Mouse (Mus musculus) left cerebral cortex, postnatal 10 days (tissue): ENCODE measurements around the gene Pdia3. TPM values are rescaled to one million over a fixed set of nuclear protein-coding genes. Genes with fewer than 3 reads are reported as not detected.

Experiments used
- DNase-seq, 2 experiments: peaks; one replicate each; pipeline ENCODE4 v3.0.0; 2021 to 2022; ENCODE audit warnings: low spot score in 2 of 2, mixed read lengths in 1 of 2; ENCODE audit errors: extremely low spot score in 1 of 2
- intact Hi-C: fragments of 180-260 bp; cut with DNase I; formaldehyde crosslinking; loops from one replicate; pipeline ENCODE4 v1.15.1; 2025
- total RNA-seq, 2 experiments: library from RNA; stranded (reverse); gene quantifications; 2 replicates each; pipeline ENCODE4 v1.2.3; 2021

Gene Pdia3
- total RNA-seq, 2 experiments from 2014 or later, result 198 to 214 TPM

DNA sequence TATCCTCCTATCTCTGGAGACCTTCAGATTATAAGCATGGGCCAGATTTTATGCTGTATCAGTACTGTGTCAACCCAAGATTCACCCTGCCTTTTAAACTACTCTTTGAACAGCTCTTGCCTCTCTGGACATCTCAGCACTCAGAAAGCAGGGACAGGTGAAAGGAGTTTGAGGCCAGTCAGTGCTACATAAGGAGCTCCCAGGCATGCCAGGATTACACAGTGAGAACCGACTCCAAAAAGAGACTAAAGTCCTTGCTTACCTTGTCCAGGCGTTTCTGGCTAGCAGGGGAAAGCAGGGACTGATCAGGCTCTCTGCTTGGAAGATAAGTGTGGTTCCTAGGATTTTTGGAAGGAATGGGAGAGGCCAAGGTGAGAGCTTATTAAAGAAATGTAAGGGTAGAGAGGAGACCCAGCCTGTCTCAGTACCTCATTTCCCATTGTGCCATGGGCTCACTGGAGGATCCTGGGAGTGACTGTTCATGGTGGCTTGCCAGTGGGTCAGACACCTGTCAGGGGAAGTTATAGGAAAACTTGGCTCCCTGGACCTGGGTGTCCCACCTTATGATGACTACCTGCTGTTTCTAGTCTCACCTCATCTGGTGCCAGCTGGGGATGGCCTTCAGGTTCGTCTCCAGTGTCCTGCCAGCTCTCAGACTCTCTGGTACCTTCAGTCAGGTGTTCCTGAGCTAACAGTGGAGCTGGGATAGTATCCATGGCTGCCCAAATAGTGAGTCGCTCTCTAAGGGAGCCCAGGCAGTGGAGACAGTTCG is 27.4 kb downstream of the Pdia3 start:
- no peak for DNase-seq
- intact Hi-C loops, result no loop called here

- intact Hi-C loops, result no loop called here
- DNase-seq, result no peak
These were observed 28.2 kb downstream of the Pdia3 start for GRCm38 (mm10) chr2:121441800-121442199.

GRCm38 (mm10) chr2:121442259-121443067 is 28.9 kb downstream of the Pdia3 start:
- DNase-seq, result peak in 1 of 2 experiments; percentile 58

GRCm38 (mm10) chr2:121443068-121443349 is 29.4 kb downstream of the Pdia3 start:
- DNase-seq, result peak in 1 of 2 experiments; percentile 28
- intact Hi-C loops, result no loop called here

More at GRCm38 (mm10) chr2:121442259-121443067, 28.9 kb downstream of the Pdia3 start:
- intact Hi-C loops, result no loop called here

- DNase-seq, result no peak
- intact Hi-C loops, result no loop called here
These were observed 30.6 kb downstream of the Pdia3 start, which contains the start of gene Ell3 for GRCm38 (mm10) chr2:121444178-121444577. Gene Ell3, minus strand, starts transcription at chr2:121444278.

- DNase-seq, result no peak
- intact Hi-C loops, result no loop called here
These were observed 31.5 kb downstream of the Pdia3 start for GRCm38 (mm10) chr2:121445117-121445516.

- DNase-seq, result no peak
- intact Hi-C loops, result no loop called here
These were observed 32.9 kb downstream of the Pdia3 start for GRCm38 (mm10) chr2:121446506-121446905.

DNA sequence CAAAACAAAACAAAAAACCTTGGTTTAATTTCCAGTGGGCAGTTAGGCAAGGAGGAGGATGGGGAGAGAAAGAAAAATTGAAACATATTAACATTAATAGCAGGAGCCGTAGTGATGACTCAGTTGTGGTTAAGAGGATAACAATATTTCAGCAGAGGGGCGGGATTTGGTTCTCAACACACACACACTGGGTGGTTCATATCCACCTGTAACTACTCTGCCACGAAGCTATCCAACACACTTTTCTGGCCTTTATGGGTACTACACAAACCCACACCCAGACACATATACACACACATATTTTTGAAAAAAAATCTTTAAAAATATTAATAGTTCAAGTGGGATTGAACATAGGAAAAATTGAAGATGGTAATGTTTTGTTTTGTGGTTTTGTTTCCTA is 33.4 kb downstream of the Pdia3 start:
- DNase-seq, result no peak
- intact Hi-C loops, result no loop called here

DNA sequence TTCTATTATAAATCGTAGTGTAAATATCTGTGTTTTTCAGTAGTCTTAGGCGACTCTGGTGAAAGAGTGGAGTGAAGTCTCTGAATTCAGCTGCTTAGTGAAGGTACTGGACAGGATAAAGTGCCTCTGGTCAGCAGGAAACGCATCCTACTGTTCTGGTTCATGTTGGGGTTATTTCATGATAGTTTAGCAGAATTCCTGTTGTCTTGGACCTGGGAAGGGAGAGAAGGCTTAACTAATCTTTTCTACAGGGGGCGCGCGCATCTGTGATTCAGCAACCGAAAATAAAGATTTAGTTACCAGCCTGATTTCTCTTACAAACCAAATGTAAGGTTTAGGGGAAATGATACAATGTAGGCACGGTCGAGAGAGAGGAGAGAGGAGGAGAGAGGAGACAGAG is 34.6 kb downstream of the Pdia3 start:
- intact Hi-C loops, result no loop called here
- peak in 1 of 2 experiments; percentile 49 for DNase-seq

- intact Hi-C loops, result no loop called here
- DNase-seq, result peak; percentile 98 to 100
These were observed 35.4 kb downstream of the Pdia3 start, which contains the start of gene Serf2 for GRCm38 (mm10) chr2:121448739-121449535. Gene Serf2, plus strand, starts transcription at chr2:121449195.

GRCm38 (mm10) chr2:121449545-121450011 is 36.0 kb downstream of the Pdia3 start:
- intact Hi-C loops, result no loop called here
- DNase-seq, result no peak

GRCm38 (mm10) chr2:121450093-121450492 is 36.5 kb downstream of the Pdia3 start:
- DNase-seq, result no peak
- intact Hi-C loops, result no loop called here

DNA sequence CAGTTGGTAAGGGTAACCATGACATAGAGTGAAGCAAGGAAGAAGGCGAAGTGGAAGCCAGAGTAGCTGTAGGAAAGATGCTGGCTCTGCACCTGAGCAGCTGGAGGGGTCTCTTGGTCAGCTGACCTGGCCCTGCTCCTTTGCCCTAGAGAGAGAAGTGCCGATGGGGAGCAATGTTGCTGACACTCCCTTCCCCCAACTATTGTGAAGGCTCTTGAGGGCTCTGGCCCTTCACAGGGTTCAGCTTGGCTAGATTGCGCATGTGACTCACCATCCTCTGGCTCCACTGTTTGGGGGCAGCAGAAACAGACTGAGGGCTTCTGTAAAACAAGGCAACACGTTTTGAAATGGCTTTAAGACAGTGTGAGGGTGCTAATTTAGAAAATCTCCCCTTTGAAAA is 38.8 kb downstream of the Pdia3 start:
- DNase-seq, result no peak
- intact Hi-C loops, result no loop called here

- DNase-seq, result no peak
- intact Hi-C loops, result no loop called here
These were observed 39.4 kb downstream of the Pdia3 start, which contains the start of gene Hypk for GRCm38 (mm10) chr2:121452990-121453389. Gene Hypk, plus strand, starts transcription at chr2:121453290.

DNA sequence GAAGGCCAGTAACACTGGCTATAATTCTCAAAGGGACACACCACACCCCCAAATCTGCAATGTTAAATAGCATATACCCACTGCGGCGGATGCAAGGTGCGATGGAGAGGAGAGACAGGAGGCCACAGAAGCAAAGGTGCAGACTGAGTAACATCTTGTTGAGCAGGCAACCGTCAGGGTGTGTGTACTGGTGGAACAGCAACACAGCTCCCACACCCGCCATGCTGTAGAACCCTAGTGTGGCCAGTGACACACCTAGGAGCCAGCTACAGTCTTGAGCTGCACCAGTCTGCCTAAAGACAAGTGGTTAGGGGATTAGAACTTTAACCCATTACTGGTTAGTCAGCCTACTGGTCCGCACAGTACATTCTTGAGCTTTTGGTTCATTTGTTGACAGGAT is 40.3 kb downstream of the Pdia3 start:
- no peak for DNase-seq
- intact Hi-C loops, result no loop called here

DNA sequence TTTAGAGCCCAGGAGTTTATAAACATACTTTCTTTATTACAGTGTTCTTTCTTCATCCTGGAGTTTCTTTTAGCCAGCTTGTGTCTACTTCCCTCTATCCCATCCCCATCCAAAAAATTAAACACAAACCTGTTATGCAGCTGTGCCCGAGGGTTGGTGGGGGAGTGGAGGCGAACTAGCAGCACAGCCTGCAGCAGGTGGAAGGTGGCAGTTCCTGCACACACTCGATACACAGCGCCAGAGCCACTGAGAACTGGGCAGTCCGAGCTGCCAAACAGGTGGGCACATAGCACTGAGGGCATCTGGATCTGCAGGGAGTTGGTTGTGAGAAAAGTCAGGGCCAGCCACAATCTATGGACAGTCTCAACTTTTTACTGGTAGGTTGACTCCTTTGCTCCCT is 42.0 kb downstream of the Pdia3 start:
- intact Hi-C loops, result no loop called here
- DNase-seq, result no peak

DNA sequence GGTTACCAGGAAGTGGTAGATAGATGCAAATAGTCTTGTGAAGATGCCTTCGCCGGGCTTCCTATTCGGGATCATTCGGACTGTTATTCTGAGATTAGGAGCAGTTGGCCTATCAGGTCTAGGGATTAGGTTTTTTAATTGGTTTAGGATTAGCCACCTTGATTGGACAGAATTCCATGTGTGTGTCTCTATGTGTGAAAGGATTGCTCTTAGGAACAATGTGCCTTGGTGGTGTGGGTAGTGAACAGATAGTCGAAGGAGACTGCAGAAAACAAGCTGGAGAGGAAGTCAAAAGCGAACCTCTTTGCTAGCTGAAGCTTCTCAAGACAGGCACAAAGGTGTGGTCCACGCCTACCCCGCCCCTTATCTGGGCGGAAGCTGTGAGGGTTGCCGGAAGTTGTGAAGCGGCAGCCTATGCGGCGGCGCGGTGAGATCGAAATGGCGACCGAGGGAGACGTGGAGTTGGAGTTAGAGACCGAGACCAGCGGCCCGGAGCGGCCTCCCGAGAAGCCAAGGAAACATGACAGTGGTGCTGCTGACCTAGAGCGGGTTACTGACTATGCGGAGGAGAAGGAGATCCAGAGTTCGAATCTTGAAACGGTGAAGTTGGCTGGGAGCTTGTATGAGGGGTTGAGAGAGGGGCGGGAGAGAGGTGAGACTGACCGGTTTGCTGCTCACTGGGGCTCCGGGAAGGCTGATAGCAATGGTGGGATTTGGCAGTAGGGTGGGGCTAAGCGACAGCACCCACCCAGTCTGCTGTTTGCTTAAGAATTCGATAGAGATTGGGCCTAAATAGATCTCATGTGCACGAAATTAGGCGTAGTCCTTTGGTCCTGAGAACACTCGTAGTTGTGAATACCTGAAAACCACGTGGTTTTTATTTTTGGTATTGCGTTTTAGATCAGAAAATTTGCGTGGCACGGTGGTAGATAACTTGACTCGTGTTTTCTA is 43.4 kb downstream of the Pdia3 start, which contains the start of gene Serinc4:
Gene Serinc4 (minus strand): TSS at position 90 of the 951 bp plus-strand sequence.
- intact Hi-C loops, result no loop called here
- DNase-seq, result peak; percentile 84 to 90

DNA sequence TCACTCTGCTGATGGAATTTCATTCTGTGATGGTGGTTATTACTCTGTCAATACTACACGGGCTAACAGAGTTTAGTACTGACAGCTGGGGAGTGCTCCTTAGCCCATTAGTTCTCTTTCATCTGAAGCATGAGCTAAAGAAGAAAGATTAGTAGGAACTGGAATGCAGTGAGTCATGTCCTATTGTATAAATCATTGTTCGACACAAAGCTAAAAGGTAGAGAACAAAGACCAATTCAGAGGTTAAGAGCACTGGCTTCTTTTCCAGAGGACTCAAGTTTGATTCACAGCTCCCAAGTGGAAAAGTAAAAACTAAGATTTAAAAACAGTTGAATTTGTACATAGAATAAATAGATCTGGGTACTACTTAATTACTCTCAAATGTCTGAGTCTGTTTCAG is 46.5 kb downstream of the Pdia3 start:
- DNase-seq, result no peak
- intact Hi-C loops, result no loop called here
